Mouse (Mus musculus) MEL (cell line): ENCODE results near the gene Zfp39. TPM values are rescaled to one million over a fixed set of nuclear protein-coding genes. Genes with fewer than 3 reads are reported as not detected.

Source experiments
- DNase-seq: peaks from one replicate; pipeline ENCODE4 v3.0.0; 2011; ENCODE audit warnings: low read depth, low spot score
- H3K27ac ChIP-seq: 2 replicates; pipeline ENCODE4 v1.5.1; 2012; ENCODE audit warnings: low read depth, mild to moderate bottlenecking, control low read depth, low read length, moderate library complexity; ENCODE audit not compliant: control insufficient read depth
- H3K27me3 ChIP-seq, 2 experiments: fragments of 150-350 bp in 1 of 2; sonication (generic) in 1 of 2; 2 replicates each; pipeline ENCODE4 v1.6.1; 2012; ENCODE audit warnings: low read length in 2 of 2, mild to moderate bottlenecking in 2 of 2, improper control_type of control experiment in 1 of 2, moderate library complexity in 1 of 2; ENCODE audit not compliant: insufficient read depth in 2 of 2, control insufficient read depth in 1 of 2
- H3K36me3 ChIP-seq, 2 experiments: 2 replicates each; pipeline ENCODE4 v1.6.1; 2012 to 2014; ENCODE audit warnings: low read length in 2 of 2, improper control_type of control experiment in 1 of 2, inconsistent platforms in 1 of 2, mild to moderate bottlenecking in 1 of 2; ENCODE audit not compliant: insufficient read depth in 2 of 2, control insufficient read depth in 1 of 2
- H3K4me1 ChIP-seq, 2 experiments: fragments of 150-350 bp in 1 of 2; sonication (generic) in 1 of 2; 2 replicates each; pipeline ENCODE4 v1.6.1; 2012; ENCODE audit warnings: low read length in 2 of 2, improper control_type of control experiment in 1 of 2, mild to moderate bottlenecking in 1 of 2; ENCODE audit not compliant: insufficient read depth in 2 of 2, control insufficient read depth in 1 of 2
- H3K4me3 ChIP-seq, 2 experiments: fragments of 150-350 bp in 1 of 2; sonication (generic) in 1 of 2; 2 replicates each; pipeline ENCODE4 v1.5.1; 2012; ENCODE audit warnings: low read depth in 2 of 2, low read length in 2 of 2, mild to moderate bottlenecking in 2 of 2, moderate library complexity in 2 of 2, control low read depth in 1 of 2, improper control_type of control experiment in 1 of 2; ENCODE audit not compliant: control insufficient read depth in 1 of 2, insufficient read depth in 1 of 2
- H3K79me2 ChIP-seq: 2 replicates; pipeline ENCODE4 v1.6.1; 2012; ENCODE audit warnings: mild to moderate bottlenecking, low read length, moderate library complexity; ENCODE audit not compliant: control insufficient read depth, poor library complexity, insufficient read depth
- H3K9ac ChIP-seq: 2 replicates; pipeline ENCODE4 v1.6.1; 2012; ENCODE audit warnings: low read depth, mild to moderate bottlenecking, control low read depth, low read length, moderate library complexity; ENCODE audit not compliant: control insufficient read depth, poor library complexity, severe bottlenecking
- H3K9me3 ChIP-seq: fragments of 150-350 bp; sonication (generic); replicated peaks from 2 replicates; pipeline ENCODE4 v1.6.1; 2012; ENCODE audit warnings: mild to moderate bottlenecking, low read length, improper control_type of control experiment, moderate library complexity; ENCODE audit not compliant: insufficient read depth
- CHD1 ChIP-seq: IDR thresholded peaks from 2 replicates; pipeline ENCODE4 v1.6.1; 2012; ENCODE audit warnings: low read depth, mild to moderate bottlenecking, inconsistent platforms, low read length, improper control_type of control experiment
- CTCF ChIP-seq, 3 experiments: IDR thresholded peaks in 2 of 3; conservative IDR thresholded peaks in 1 of 3; 2 replicates each; pipeline ENCODE4 v1.5.1; 2011 to 2012; ENCODE audit warnings: low read length in 3 of 3, low read depth in 2 of 3, mild to moderate bottlenecking in 2 of 3, improper control_type of control experiment in 1 of 3, inconsistent platforms in 1 of 3, mixed read lengths in 1 of 3, moderate library complexity in 1 of 3; ENCODE audit not compliant: control insufficient read depth in 1 of 3, insufficient read depth in 1 of 3, poor library complexity in 1 of 3, severe bottlenecking in 1 of 3
- E2F4 ChIP-seq: IDR thresholded peaks from 2 replicates; pipeline ENCODE4 v1.6.1; 2011; ENCODE audit warnings: low read depth, low read length, improper control_type of control experiment, borderline replicate concordance
- ELF1 ChIP-seq: IDR thresholded peaks from 2 replicates; pipeline ENCODE4 v1.6.1; 2014; ENCODE audit warnings: low read depth, mild to moderate bottlenecking, inconsistent platforms, low read length, improper control_type of control experiment, moderate library complexity
- EP300 ChIP-seq, 2 experiments: IDR thresholded peaks; 2 replicates each; pipeline ENCODE4 v1.6.1; 2011; ENCODE audit warnings: improper control_type of control experiment in 2 of 2, low read length in 2 of 2, low read depth in 1 of 2, mild to moderate bottlenecking in 1 of 2
- ETS1 ChIP-seq: IDR thresholded peaks from 2 replicates; pipeline ENCODE4 v1.6.1; 2012; ENCODE audit warnings: low read depth, mild to moderate bottlenecking, inconsistent platforms, low read length, improper control_type of control experiment, moderate library complexity
- GABPA ChIP-seq: IDR thresholded peaks from 2 replicates; pipeline ENCODE4 v1.6.1; 2012; ENCODE audit warnings: low read depth, mild to moderate bottlenecking, inconsistent platforms, low read length, improper control_type of control experiment, moderate library complexity
- GATA1 ChIP-seq: IDR thresholded peaks from 2 replicates; pipeline ENCODE4 v1.6.1; 2011; ENCODE audit warnings: low read depth, low read length, improper control_type of control experiment
- HCFC1 ChIP-seq: IDR thresholded peaks from 2 replicates; pipeline ENCODE4 v1.6.1; 2012; ENCODE audit warnings: low read depth, mild to moderate bottlenecking, inconsistent platforms, low read length, improper control_type of control experiment, moderate library complexity
- JUND ChIP-seq: IDR thresholded peaks from 2 replicates; pipeline ENCODE4 v1.6.1; 2011; ENCODE audit warnings: low read depth, mild to moderate bottlenecking, improper control_type of control experiment, low read length
- KAT2A ChIP-seq: conservative IDR thresholded peaks from 2 replicates; pipeline ENCODE4 v1.6.1; 2012; ENCODE audit warnings: low read depth, low read length, improper control_type of control experiment, inconsistent platforms
- MAFK ChIP-seq: IDR thresholded peaks from 2 replicates; pipeline ENCODE4 v1.6.1; 2011; ENCODE audit warnings: low read depth, mild to moderate bottlenecking, low read length, improper control_type of control experiment, borderline replicate concordance
- MAZ ChIP-seq: IDR thresholded peaks from 2 replicates; pipeline ENCODE4 v1.6.1; 2012; ENCODE audit warnings: low read depth, mild to moderate bottlenecking, inconsistent platforms, low read length, improper control_type of control experiment
- MEF2A ChIP-seq: IDR thresholded peaks from 2 replicates; pipeline ENCODE4 v1.6.1; 2014; ENCODE audit warnings: low read depth, mild to moderate bottlenecking, inconsistent platforms, low read length, improper control_type of control experiment; ENCODE audit not compliant: poor library complexity, insufficient replicate concordance, severe bottlenecking; ENCODE audit errors: extremely low read depth
- MXI1 ChIP-seq: IDR thresholded peaks from 2 replicates; pipeline ENCODE4 v1.6.1; 2011; ENCODE audit warnings: mild to moderate bottlenecking, low read depth, low read length, improper control_type of control experiment
- MYB ChIP-seq: IDR thresholded peaks from 2 replicates; pipeline ENCODE4 v1.6.1; 2011; ENCODE audit warnings: mild to moderate bottlenecking, low read depth, low read length, improper control_type of control experiment
- MYC ChIP-seq: IDR thresholded peaks from 2 replicates; pipeline ENCODE4 v1.6.1; 2011; ENCODE audit warnings: low read depth, mild to moderate bottlenecking, low read length, improper control_type of control experiment, moderate library complexity
- NELFE ChIP-seq: IDR thresholded peaks from 2 replicates; pipeline ENCODE4 v1.6.1; 2011; ENCODE audit warnings: low read depth, low read length, improper control_type of control experiment
- NRF1 ChIP-seq: IDR thresholded peaks from 2 replicates; pipeline ENCODE4 v1.6.1; 2014; ENCODE audit warnings: low read depth, mild to moderate bottlenecking, inconsistent platforms, low read length, improper control_type of control experiment, moderate library complexity; ENCODE audit not compliant: poor library complexity, insufficient read depth, severe bottlenecking
- POLR2A ChIP-seq, 2 experiments: IDR thresholded peaks; 2 replicates each; pipeline ENCODE4 v1.6.1; 2011 to 2012; ENCODE audit warnings: low read length in 2 of 2, mild to moderate bottlenecking in 2 of 2, control low read depth in 1 of 2, improper control_type of control experiment in 1 of 2, low read depth in 1 of 2, moderate library complexity in 1 of 2; ENCODE audit not compliant: control insufficient read depth in 1 of 2, insufficient read depth in 1 of 2, poor library complexity in 1 of 2
- RCOR1 ChIP-seq: IDR thresholded peaks from 2 replicates; pipeline ENCODE4 v1.6.1; 2012; ENCODE audit warnings: low read depth, mild to moderate bottlenecking, inconsistent platforms, low read length, improper control_type of control experiment
- SMC3 ChIP-seq: IDR thresholded peaks from 2 replicates; pipeline ENCODE4 v1.6.1; 2011; ENCODE audit warnings: low read depth, low read length, improper control_type of control experiment
- TBP ChIP-seq: IDR thresholded peaks from 2 replicates; pipeline ENCODE4 v1.8.0; 2011; ENCODE audit warnings: low read depth, low read length, improper control_type of control experiment
- TCF12 ChIP-seq: IDR thresholded peaks from 2 replicates; pipeline ENCODE4 v1.6.1; 2014; ENCODE audit warnings: low read depth, mild to moderate bottlenecking, inconsistent platforms, low read length, improper control_type of control experiment, moderate library complexity
- USF1 ChIP-seq: IDR thresholded peaks from 2 replicates; pipeline ENCODE4 v1.6.1; 2014; ENCODE audit warnings: low read depth, mild to moderate bottlenecking, inconsistent platforms, low read length, improper control_type of control experiment, moderate library complexity
- ZMIZ1 ChIP-seq: IDR thresholded peaks from 2 replicates; pipeline ENCODE4 v1.6.1; 2012; ENCODE audit warnings: low read depth, mild to moderate bottlenecking, inconsistent platforms, low read length, improper control_type of control experiment, moderate library complexity
- polyA plus RNA-seq, 2 experiments: library from polyadenylated mRNA; stranded (reverse) in 1 of 2; unstranded in 1 of 2; fragments of >175 nt in 1 of 2; fragments of >200 nt in 1 of 2; gene quantifications; 2 replicates each; pipeline versions ENCODE4 v1.2.1 to v1.2.4; 2012; ENCODE audit warnings: low replicate concordance in 2 of 2, low read depth in 1 of 2; ENCODE audit not compliant: insufficient read length in 2 of 2, insufficient read depth in 1 of 2, missing spikeins in 1 of 2
- total RNA-seq: library from RNA; depleted of rRNA; stranded (reverse); fragments of 300-350 nt; gene quantifications from 2 replicates; pipeline ENCODE4 v1.2.3, GENCODE M21; 2012

The Zfp39 gene
- total and polyA plus RNA-seq, 3 experiments: 5.1 to 6.0 TPM; not detected in 1

DNA sequence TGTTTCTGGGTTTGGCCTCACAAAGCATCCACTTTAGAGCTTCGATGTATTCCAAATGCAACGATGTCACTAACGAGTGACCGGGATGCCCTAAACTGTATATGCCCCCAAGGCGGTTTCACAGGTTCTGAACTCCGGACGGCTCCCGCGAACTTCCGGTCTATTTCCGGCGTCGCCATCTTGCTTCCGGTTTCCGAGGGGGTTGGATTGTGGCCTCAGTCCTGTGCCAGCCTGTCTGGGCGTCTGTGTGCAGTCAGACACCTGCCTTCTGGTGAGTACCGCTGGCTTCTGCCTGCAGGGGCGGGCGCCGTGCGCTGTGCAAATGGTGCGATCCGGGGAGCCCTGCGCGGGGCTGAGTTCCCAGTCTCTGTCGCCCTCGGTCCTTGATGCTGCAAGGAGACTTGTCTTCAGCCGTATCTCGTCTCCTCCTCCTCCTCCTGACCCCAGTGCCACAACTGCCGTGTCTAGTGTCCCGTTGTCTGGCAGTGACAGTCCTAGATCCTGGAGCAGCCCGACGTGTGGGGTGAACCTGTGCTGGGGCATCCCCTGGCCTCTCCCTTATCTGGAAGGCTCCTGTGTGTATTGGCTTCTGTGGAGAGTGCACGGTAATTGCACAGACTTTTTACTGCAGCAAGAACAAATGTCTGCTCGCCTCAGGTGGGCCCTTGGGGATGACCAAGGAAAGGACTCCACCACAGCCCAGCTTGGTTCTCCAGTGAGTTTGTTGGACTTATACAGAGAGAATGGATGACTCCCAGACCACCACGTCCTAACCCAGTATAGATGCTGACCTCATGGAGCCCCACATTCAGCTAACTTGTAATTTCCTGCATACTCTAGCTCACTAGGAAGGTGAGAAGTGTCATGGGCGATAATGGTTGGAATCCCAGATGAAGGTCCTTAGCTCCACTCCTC is 36.7 kb downstream of the Zfp39 start, which contains the start of gene 2810021J22Rik (continued):
- 0 out of 2 replicates have a peak, but pooled peaks have one; percentile 13 for TF ChIP-seq E2F4
- TF ChIP-seq NRF1: no peak
- 0 out of 2 replicates have a peak, but pooled peaks have one; percentile 2 for TF ChIP-seq GATA1
- no peak for TF ChIP-seq MYB
- TF ChIP-seq MAZ: peak; percentile 47; the same call in 1 of the 2 replicates
- 0 out of 2 replicates have a peak, but pooled peaks have one; percentile 5 for TF ChIP-seq JUND
- no peak for TF ChIP-seq RCOR1
- peak; percentile 41; the same call in 1 of the 2 replicates for TF ChIP-seq ETS1
- 0 out of 4 replicates have a peak, but pooled peaks of 1 of the 2 experiments have one; percentile 25 for TF ChIP-seq EP300 (IDR thresholded peaks at IDR 0.05; ENCODE audit: low read depth in 1 of 2, low read length in 2 of 2)
- no peak for TF ChIP-seq MEF2A
- TF ChIP-seq TCF12: peak; percentile 81
- TF ChIP-seq ZMIZ1: peak; percentile 75; the same call in 1 of the 2 replicates
- TF ChIP-seq GABPA: no peak
- TF ChIP-seq HCFC1: peak; percentile 85
- no peak for TF ChIP-seq CHD1

DNA sequence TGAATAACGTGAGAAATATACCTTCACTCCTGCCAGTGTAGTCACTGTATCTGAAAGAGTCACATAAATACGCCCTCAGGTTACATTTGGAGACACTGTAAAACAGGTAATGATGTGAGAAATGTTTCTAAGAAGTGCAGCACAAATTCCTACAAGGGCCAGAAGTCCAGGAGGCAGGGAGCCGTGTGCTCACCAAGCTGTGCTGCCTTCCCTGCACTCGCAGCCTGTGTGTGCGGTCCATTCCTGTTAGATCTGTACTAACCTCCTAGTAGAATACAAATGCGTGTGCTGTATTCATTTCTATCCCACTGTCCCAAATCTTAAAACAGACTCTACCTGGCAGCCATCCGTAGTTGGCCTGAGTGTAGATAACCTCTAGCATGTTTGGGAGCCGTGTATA is 43.3 kb downstream of the Zfp39 start:
- TF ChIP-seq ELF1 (no peak), TBP (no peak), HCFC1 (no peak), EP300 (IDR thresholded peaks at IDR 0.05; ENCODE audit: low read depth in 1 of 2, low read length in 2 of 2) (no peak), CHD1 (no peak), USF1 (no peak), NRF1 (no peak), ETS1 (no peak), NELFE (no peak), MXI1 (no peak), SMC3 (no peak), MYC (no peak), MYB (no peak), CTCF (IDR thresholded peaks at IDR 0.05 in 2 of 3, conservative IDR thresholded peaks at IDR 0.05 in 1 of 3; ENCODE audit: control insufficient read depth in 1 of 3, insufficient read depth in 1 of 3, low read depth in 2 of 3, low read length in 3 of 3, poor library complexity in 1 of 3, severe bottlenecking in 1 of 3) (no peak), MEF2A (no peak), MAFK (no peak), E2F4 (no peak), KAT2A (no peak), POLR2A (IDR thresholded peaks at IDR 0.05; ENCODE audit: control insufficient read depth in 1 of 2, insufficient read depth in 1 of 2, low read depth in 1 of 2, low read length in 2 of 2, poor library complexity in 1 of 2) (no peak)
- peaks cover 0 to 30% of the 10 kb centered on the region in 2 experiments; a peak in 2 of 4 replicates for H3K36me3 ChIP-seq
- H3K27ac ChIP-seq: no peak overlapping the region
- no peak overlapping the region for H3K9ac ChIP-seq
- no peaks in the 10 kb centered on the region for H3K27me3 ChIP-seq
- no peaks in the 10 kb centered on the region; the same call in 1 of the 2 replicates for H3K9me3 ChIP-seq
- H3K79me2 ChIP-seq: no peaks in the 10 kb centered on the region
- DNase-seq: no peak
- no peaks in the 10 kb centered on the region for H3K4me1 ChIP-seq
- no peak overlapping the region for H3K4me3 ChIP-seq
